Mouse (Mus musculus) midbrain, embryonic 16.5 days (tissue): Measurements from ENCODE around the gene Nfib. TPM values are rescaled to one million over a fixed set of nuclear protein-coding genes. Genes with fewer than 3 reads are reported as not detected.
A peak's percentile ranks its signal among the peaks of the same experiment; 100 is the strongest.

Experiments
- ATAC-seq: fragments of 200-750 bp; cut with Nextera tagmentation; 2 replicates; pipeline ENCODE4 v1.8.0; 2017; ENCODE audit warnings: moderate TSS enrichment
- H3K27ac ChIP-seq: fragments of 300-500 bp; sonication (generic); 2 replicates; pipeline ENCODE4 v1.5.1; 2014; ENCODE audit warnings: mild to moderate bottlenecking, low read length, mixed read lengths
- H3K27me3 ChIP-seq: fragments of 300-500 bp; sonication (generic); 2 replicates; pipeline ENCODE4 v1.6.1; 2014; ENCODE audit warnings: low read depth, low read length, mixed read lengths; ENCODE audit not compliant: control insufficient read depth, insufficient read depth
- H3K36me3 ChIP-seq: fragments of 300-500 bp; sonication (generic); 2 replicates; pipeline ENCODE4 v1.6.1; 2014; ENCODE audit warnings: mild to moderate bottlenecking, low read length, moderate library complexity, mixed read lengths; ENCODE audit not compliant: control insufficient read depth, insufficient read depth
- H3K4me1 ChIP-seq: fragments of 300-500 bp; sonication (generic); 2 replicates; pipeline ENCODE4 v1.6.1; 2014; ENCODE audit warnings: mild to moderate bottlenecking, low read length, mixed read lengths; ENCODE audit not compliant: control insufficient read depth, insufficient read depth
- H3K4me2 ChIP-seq: fragments of 300-500 bp; sonication (generic); 2 replicates; pipeline ENCODE4 v1.6.1; 2014; ENCODE audit warnings: mild to moderate bottlenecking, low read length, mixed read lengths
- H3K4me3 ChIP-seq: fragments of 300-500 bp; sonication (generic); 2 replicates; pipeline ENCODE4 v1.5.1; 2014; ENCODE audit warnings: low read depth, mild to moderate bottlenecking, low read length, moderate library complexity, mixed read lengths
- H3K9ac ChIP-seq: fragments of 300-500 bp; sonication (generic); 2 replicates; pipeline ENCODE4 v1.6.1; 2014; ENCODE audit warnings: low read depth, low read length, mixed read lengths
- H3K9me3 ChIP-seq: fragments of 300-500 bp; sonication (generic); replicated peaks from 2 replicates; pipeline ENCODE4 v1.6.1; 2014; ENCODE audit warnings: mild to moderate bottlenecking, low read length, mixed read lengths; ENCODE audit not compliant: control insufficient read depth, poor library complexity, severe bottlenecking
- WGBS: fragments of 180-500 bp; shearing (Covaris S2); extraction: QIAGEN DNeasy Blood & Tissue Kit; methylation state at CpG from one replicate; pipeline ENCODE4 v1.1.7; 2014; 5-methylcytosine and 5-hydroxymethylcytosine counted together
- polyA plus RNA-seq: library from polyadenylated mRNA; unstranded; fragments of >200 nt; fragmentation: Nextera tagmentation; extraction: Ambion mirVana; gene quantifications from 2 replicates; pipeline ENCODE4 v1.2.1, GENCODE M21; 2015

Nfib gene
- polyA plus RNA-seq, 1 experiment from 2014 or later, result 47.2 TPM

DNA sequence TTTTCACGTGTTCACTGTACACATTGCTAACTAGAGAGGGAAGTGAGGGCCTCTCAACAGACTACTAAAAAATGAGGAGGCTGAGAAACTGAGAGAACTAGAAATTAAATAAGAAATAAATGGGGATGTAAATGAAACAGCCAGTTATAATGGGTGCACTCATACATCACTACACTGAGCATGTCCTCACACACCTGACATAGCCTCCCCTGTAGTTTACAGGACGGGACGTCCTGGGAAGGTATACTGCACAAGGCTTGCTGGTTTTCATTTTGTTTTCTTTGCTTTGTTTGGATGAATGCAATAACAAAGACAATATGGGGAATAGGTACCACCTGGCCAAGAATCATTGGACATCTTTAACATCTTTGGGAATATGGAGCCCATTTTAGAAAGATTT is 211.1 kb downstream of the Nfib start:
- WGBS, result 69% methylated on average over 3 of the region's 3 CpGs
- peak overlapping the region; percentile 3 for H3K4me2 ChIP-seq
- no peaks in the 10 kb centered on the region for H3K27me3 ChIP-seq
- H3K27ac ChIP-seq, result peak overlapping the region; percentile 69
- H3K9ac ChIP-seq, result no peak overlapping the region
- H3K36me3 ChIP-seq, result no peaks in the 10 kb centered on the region
- H3K4me1 ChIP-seq, result peaks cover 10% of the 10 kb centered on the region; the same call in 1 of the 2 replicates
- no peak overlapping the region for H3K4me3 ChIP-seq
- no peaks in the 10 kb centered on the region for H3K9me3 ChIP-seq
- 0 out of 2 replicates have a peak, but pooled peaks have one; percentile 63 for ATAC-seq

GRCm38 (mm10) chr4:82493865-82494264 is 211.7 kb downstream of the Nfib start:
- Histone ChIP-seq H3K9ac (no peak overlapping the region), H3K4me2 (peak overlapping the region; percentile 3), H3K4me1 (peaks cover 10% of the 10 kb centered on the region; the same call in 1 of the 2 replicates), H3K27me3 (no peaks in the 10 kb centered on the region), H3K36me3 (no peaks in the 10 kb centered on the region), H3K27ac (peak overlapping the region; percentile 47; the same call in 1 of the 2 replicates), H3K9me3 (no peaks in the 10 kb centered on the region), H3K4me3 (no peak overlapping the region)
- 50% methylated on average over 1 of the region's 1 CpGs for WGBS
- ATAC-seq, result no peak

- 45% methylated on average over 7 of the region's 7 CpGs for WGBS
- no peak for ATAC-seq
- Histone ChIP-seq H3K4me2 (peak overlapping the region; percentile 3), H3K36me3 (no peaks in the 10 kb centered on the region), H3K27ac (peak overlapping the region; percentile 47; the same call in 1 of the 2 replicates), H3K27me3 (no peaks in the 10 kb centered on the region), H3K4me1 (peaks cover 10% of the 10 kb centered on the region; the same call in 1 of the 2 replicates), H3K4me3 (no peak overlapping the region), H3K9ac (no peak overlapping the region), H3K9me3 (no peaks in the 10 kb centered on the region)
These were observed 212.2 kb downstream of the Nfib start for GRCm38 (mm10) chr4:82493363-82493762.

GRCm38 (mm10) chr4:82492737-82493136 is 212.8 kb downstream of the Nfib start:
- Histone ChIP-seq H3K9me3 (no peaks in the 10 kb centered on the region), H3K27ac (peak overlapping the region; percentile 24; the same call in 1 of the 2 replicates), H3K4me1 (peaks cover 10% of the 10 kb centered on the region; the same call in 1 of the 2 replicates), H3K4me2 (peak overlapping the region; percentile 3), H3K27me3 (no peaks in the 10 kb centered on the region), H3K4me3 (no peak overlapping the region), H3K36me3 (no peaks in the 10 kb centered on the region), H3K9ac (no peak overlapping the region)
- WGBS, result 59% methylated on average over 2 of the region's 2 CpGs
- ATAC-seq, result no peak

GRCm38 (mm10) chr4:82489939-82490338 is 215.6 kb downstream of the Nfib start:
- Histone ChIP-seq H3K36me3 (no peaks in the 10 kb centered on the region), H3K27ac (no peak overlapping the region), H3K9ac (no peak overlapping the region), H3K4me3 (no peak overlapping the region), H3K4me2 (peak overlapping the region; percentile 10; the same call in 1 of the 2 replicates), H3K27me3 (no peaks in the 10 kb centered on the region), H3K4me1 (peaks cover 10% of the 10 kb centered on the region; the same call in 1 of the 2 replicates), H3K9me3 (no peaks in the 10 kb centered on the region)
- 41% methylated on average over 2 of the region's 2 CpGs for WGBS
- ATAC-seq, result no peak

GRCm38 (mm10) chr4:82485910-82486309 is 219.6 kb downstream of the Nfib start:
- Histone ChIP-seq H3K27ac (no peak overlapping the region), H3K27me3 (no peaks in the 10 kb centered on the region), H3K9ac (no peak overlapping the region), H3K4me2 (no peak overlapping the region), H3K36me3 (no peaks in the 10 kb centered on the region), H3K4me1 (peaks cover 7% of the 10 kb centered on the region; the same call in 1 of the 2 replicates), H3K9me3 (no peaks in the 10 kb centered on the region), H3K4me3 (no peak overlapping the region)
- no peak for ATAC-seq
- 89% methylated on average over 2 of the region's 2 CpGs for WGBS

GRCm38 (mm10) chr4:82483871-82484270 is 221.7 kb downstream of the Nfib start:
- 45% methylated on average over 1 of the region's 1 CpGs for WGBS
- Histone ChIP-seq H3K4me1 (peaks cover 3% of the 10 kb centered on the region; the same call in 1 of the 2 replicates), H3K9ac (no peak overlapping the region), H3K9me3 (no peaks in the 10 kb centered on the region), H3K27me3 (no peaks in the 10 kb centered on the region), H3K27ac (no peak overlapping the region), H3K4me3 (no peak overlapping the region), H3K4me2 (no peak overlapping the region), H3K36me3 (no peaks in the 10 kb centered on the region)
- no peak for ATAC-seq

DNA sequence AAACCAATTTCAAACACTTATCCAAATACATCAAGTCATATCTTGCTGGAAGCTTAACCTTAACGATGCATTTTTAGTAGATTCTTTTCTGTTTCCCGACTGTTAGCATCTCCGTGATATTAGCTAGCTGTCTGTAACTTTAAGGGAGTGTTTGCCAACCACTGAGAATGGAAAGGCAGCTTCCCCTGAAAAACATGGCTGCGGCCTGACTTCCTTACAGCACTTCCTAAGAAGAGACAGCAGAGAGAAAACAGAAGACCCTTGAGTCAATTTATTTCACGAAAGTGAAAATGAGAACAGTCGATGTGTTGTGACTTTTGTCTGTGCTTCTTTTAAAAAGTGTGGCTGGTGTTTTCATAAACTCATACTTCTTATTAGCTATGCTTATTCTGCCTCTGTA is 222.3 kb downstream of the Nfib start:
- peaks cover 3% of the 10 kb centered on the region; the same call in 1 of the 2 replicates for H3K4me1 ChIP-seq

GRCm38 (mm10) chr4:82480635-82481034 is 224.9 kb downstream of the Nfib start:
- ATAC-seq, result no peak

More for the DNA sequence above, 222.3 kb downstream of the Nfib start:
- 80% methylated on average over 6 of the region's 6 CpGs for WGBS
- Histone ChIP-seq H3K4me2 (no peak overlapping the region), H3K27me3 (no peaks in the 10 kb centered on the region), H3K4me3 (no peak overlapping the region), H3K36me3 (no peaks in the 10 kb centered on the region), H3K9ac (no peak overlapping the region), H3K27ac (no peak overlapping the region), H3K9me3 (no peaks in the 10 kb centered on the region)
- ATAC-seq, result no peak

More at GRCm38 (mm10) chr4:82480635-82481034, 224.9 kb downstream of the Nfib start:
- Histone ChIP-seq H3K36me3 (no peaks in the 10 kb centered on the region), H3K4me2 (no peak overlapping the region), H3K27ac (no peak overlapping the region), H3K4me3 (no peak overlapping the region), H3K9me3 (no peaks in the 10 kb centered on the region), H3K4me1 (peaks cover 6% of the 10 kb centered on the region), H3K27me3 (no peaks in the 10 kb centered on the region), H3K9ac (no peak overlapping the region)
- 74% methylated on average over 9 of the region's 9 CpGs for WGBS
